9 mouse cellular contexts compared by ENCODE assay signal in the genomic region with DNA sequence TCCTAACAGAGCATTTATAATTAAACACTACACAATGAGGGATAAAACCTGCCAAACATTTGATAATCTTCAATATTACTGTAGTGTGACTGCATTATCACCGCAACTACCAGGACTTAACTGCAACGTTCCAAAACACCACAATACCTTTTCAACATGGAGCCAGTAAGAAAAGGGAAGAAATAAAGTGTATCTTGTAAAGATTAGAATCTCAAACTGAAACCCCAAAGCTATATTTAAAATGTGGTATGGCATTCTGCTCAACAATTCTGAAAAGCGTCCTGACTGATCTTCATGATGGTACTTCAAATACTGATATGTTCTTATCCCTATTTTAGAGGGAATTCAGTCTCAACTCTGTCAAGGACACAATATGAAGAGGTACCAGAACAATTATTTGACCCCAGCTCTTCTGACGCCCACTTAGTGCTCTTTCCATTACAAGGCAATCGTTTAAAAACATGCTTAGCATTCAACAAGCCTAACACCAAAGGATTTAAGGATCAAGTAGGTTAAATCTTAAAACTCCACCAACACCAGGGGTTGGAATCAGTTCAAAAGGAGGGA. TPM values are rescaled to one million over a fixed set of nuclear protein-coding genes. Genes with fewer than 3 reads are reported as not detected.
DNase-seq lines count a peak whose midpoint lies in the region; ATAC-seq and TF ChIP-seq lines count a peak whose summit lies in the region.
"Had no signal": no experiment of that assay in that cellular context is flagged by ENCODE, and none has a peak within 500 bp of the region (broad histone marks: within the 10 kb centered on the region; RNA-seq: fewer than 3 reads in every experiment).

No protein-coding gene starts in this region.

- no peak for DNase-seq in kidney, postnatal 10 days
- no peak for DNase-seq in intestine, embryonic 14.5 days (ENCODE audit: low spot score)
- DNase-seq in natural killer cell, adult 2 months (ENCODE audit: low spot score in 2 of 2) = no peak
- DNase-seq in left cerebral cortex, postnatal 36 days (ENCODE audit: low spot score in 2 of 2) = no peak
- DNase-seq in cerebellum, postnatal 25 days = no peak
- DNase-seq: layer of hippocampus, adult 9-11 months had no signal

- no peaks in the 10 kb centered on the region for H3K36me3 ChIP-seq in kidney, embryonic 16.5 days (ENCODE audit: insufficient read depth, low read length)
- no peaks in the 10 kb centered on the region for H3K36me3 ChIP-seq in forebrain, embryonic 13.5 days (ENCODE audit: poor library complexity, severe bottlenecking)
- H3K36me3 ChIP-seq in intestine, embryonic 14.5 days (ENCODE audit: control insufficient read depth, insufficient read depth, low read length) = no peaks in the 10 kb centered on the region
- H3K36me3 ChIP-seq in myocyte (ENCODE audit: control insufficient read depth, insufficient read depth) = no peaks in the 10 kb centered on the region

- peak overlapping the region; percentile 48; the same call in 1 of the 2 replicates for H3K27ac ChIP-seq in kidney, embryonic 16.5 days (ENCODE audit: low read length)
- H3K27ac ChIP-seq in forebrain, embryonic 13.5 days = no peak overlapping the region
- no peak overlapping the region for H3K27ac ChIP-seq in intestine, embryonic 14.5 days (ENCODE audit: low read depth)

- no peak for TF ChIP-seq POLR2A in myocyte (IDR thresholded peaks at IDR 0.05; ENCODE audit: insufficient read length, low read depth)

- no peaks in the 10 kb centered on the region; the same call in 1 of the 2 replicates for H3K27me3 ChIP-seq in kidney, embryonic 16.5 days (ENCODE audit: insufficient read depth, low read length)
- H3K27me3 ChIP-seq in forebrain, embryonic 13.5 days = peaks cover 49% of the 10 kb centered on the region
- no peaks in the 10 kb centered on the region for H3K27me3 ChIP-seq in intestine, embryonic 14.5 days (replicated peaks; ENCODE audit: control insufficient read depth, insufficient read depth, low read length)
- no peaks in the 10 kb centered on the region for H3K27me3 ChIP-seq in myocyte (ENCODE audit: control insufficient read depth, insufficient read depth, insufficient read length)

- no peaks in the 10 kb centered on the region for H3K9me3 ChIP-seq in kidney, embryonic 16.5 days (ENCODE audit: low read length)
- H3K9me3 ChIP-seq in forebrain, embryonic 13.5 days (replicated peaks) = no peaks in the 10 kb centered on the region
- H3K9me3 ChIP-seq in intestine, embryonic 14.5 days (ENCODE audit: control insufficient read depth, low read length) = no peaks in the 10 kb centered on the region

- 0 out of 2 replicates have a peak overlapping the region, but pooled peaks have one; percentile 25 for H3K9ac ChIP-seq in kidney, embryonic 16.5 days (replicated peaks; ENCODE audit: low read length)
- no peak overlapping the region for H3K9ac ChIP-seq in forebrain, embryonic 13.5 days
- H3K9ac ChIP-seq in intestine, embryonic 14.5 days (ENCODE audit: low read length) = peak overlapping the region; percentile 67; the same call in 1 of the 2 replicates

- no peak overlapping the region for H3ac ChIP-seq in myocyte (ENCODE audit: control insufficient read depth, insufficient read length)

- peaks cover 20% of the 10 kb centered on the region for H3K4me1 ChIP-seq in kidney, embryonic 16.5 days (ENCODE audit: insufficient read depth, low read length)
- H3K4me1 ChIP-seq in forebrain, embryonic 13.5 days = peaks cover 19% of the 10 kb centered on the region
- no peaks in the 10 kb centered on the region for H3K4me1 ChIP-seq in intestine, embryonic 14.5 days (replicated peaks; ENCODE audit: control insufficient read depth, insufficient read depth, low read length)

- intact Hi-C loops in left cerebral cortex, postnatal 36 days (cut with DNase I) = no loop called here

- H3K79me2 ChIP-seq in myocyte (ENCODE audit: control insufficient read depth, insufficient read depth) = peaks cover 10% of the 10 kb centered on the region

- no peak for ATAC-seq in kidney, embryonic 16.5 days (ENCODE audit: low FRiP score, low TSS enrichment)
- ATAC-seq in forebrain, embryonic 13.5 days = no peak
- ATAC-seq in intestine, embryonic 14.5 days (replicated peaks; ENCODE audit: low FRiP score, low TSS enrichment, low read depth) = no peak

- WGBS in kidney, embryonic 16.5 days = 54% methylated on average over 5 of the region's 5 CpGs
- WGBS in forebrain, embryonic 13.5 days = 47% methylated on average over 5 of the region's 5 CpGs
- 57% methylated on average over 5 of the region's 5 CpGs for WGBS in intestine, embryonic 14.5 days

- peak overlapping the region; percentile 86 for H3K4me2 ChIP-seq in kidney, embryonic 16.5 days (replicated peaks; ENCODE audit: low read depth, low read length)
- H3K4me2 ChIP-seq in forebrain, embryonic 13.5 days = peak overlapping the region; percentile 97
- peak overlapping the region; percentile 91 for H3K4me2 ChIP-seq in intestine, embryonic 14.5 days (ENCODE audit: low read length)
- H3K4me2 ChIP-seq in myocyte (ENCODE audit: low read depth) = peak overlapping the region; percentile 96

- H3K4me3 ChIP-seq in kidney, embryonic 16.5 days (ENCODE audit: low read length) = peak overlapping the region; percentile 81
- H3K4me3 ChIP-seq in forebrain, embryonic 13.5 days = peak overlapping the region; percentile 80
- peak overlapping the region; percentile 80 for H3K4me3 ChIP-seq in intestine, embryonic 14.5 days (ENCODE audit: low read depth, low read length)
- peak overlapping the region; percentile 32 for H3K4me3 ChIP-seq in myocyte

TF ChIP-seq in myocyte, 11 proteins besides CTCF, POLR2A, EP300 and RAD21:
- TF ChIP-seq TCF12 (IDR thresholded peaks at IDR 0.05; ENCODE audit: insufficient read depth, poor library complexity, severe bottlenecking) = no peak
- no peak for TF ChIP-seq REST (IDR thresholded peaks at IDR 0.05; ENCODE audit: insufficient read depth, insufficient read length)
- no peak for TF ChIP-seq MYOG (IDR thresholded peaks at IDR 0.05; ENCODE audit: control insufficient read depth in 1 of 3, insufficient read depth in 1 of 3, insufficient read length in 2 of 3, low read depth in 2 of 3)
- no peak for TF ChIP-seq USF1 (IDR thresholded peaks at IDR 0.05; ENCODE audit: low read depth)
- no peak for TF ChIP-seq MAX (IDR thresholded peaks at IDR 0.05; ENCODE audit: low read depth)
- TF ChIP-seq MYOD1 (IDR thresholded peaks at IDR 0.05; ENCODE audit: control insufficient read depth in 1 of 3, insufficient read length in 2 of 3, low read depth in 2 of 3) = no peak
- no peak for TF ChIP-seq CEBPB (IDR thresholded peaks at IDR 0.05; ENCODE audit: insufficient read depth, poor library complexity, severe bottlenecking)
- no peak for TF ChIP-seq TCF3 (IDR thresholded peaks at IDR 0.05; ENCODE audit: insufficient read length, low read depth)

RNA-seq across cellular contexts. Expression of a gene that starts 1.5 kb away (rescaled TPM):
- 7.4 and 14.7 TPM in 2 replicates for polyA plus RNA-seq in kidney, embryonic 16.5 days (2015; fragmentation: Nextera tagmentation; extraction: Ambion mirVana)
- polyA plus RNA-seq in forebrain, embryonic 13.5 days (2015; fragmentation: Nextera tagmentation; extraction: Ambion mirVana) = 9.3 TPM in 2 replicates
- 22.3 and 29.1 TPM in 2 replicates for polyA plus RNA-seq in intestine, embryonic 14.5 days (2014; fragmentation: Nextera tagmentation; extraction: Ambion mirVana)
- polyA plus RNA-seq in myocyte (2012; fragmentation: generic; extraction: Trizol) = 7.4 TPM
- 10 to 100 TPM; 60.8 to 65.6 TPM for total RNA-seq in left cerebral cortex, postnatal 36 days (2021)
